Mouse (Mus musculus): ENCODE data around the gene Rap1a. TPM values are rescaled to one million over a fixed set of nuclear protein-coding genes. Genes with fewer than 3 reads are reported as not detected.

Rap1a gene
- polyA plus RNA-seq, 1 experiment from 2014 or later: 222 TPM

- DNase-seq (ENCODE audit: low spot score): no peak
These were observed 83.1 kb downstream of the Rap1a start for GRCm38 (mm10) chr3:105717856-105718555.

GRCm38 (mm10) chr3:105716353-105717000, 84.7 kb downstream of the Rap1a start:
- DNase-seq (ENCODE audit: low spot score): no peak

- no peak for DNase-seq (ENCODE audit: low spot score)
These were observed 86.3 kb downstream of the Rap1a start for GRCm38 (mm10) chr3:105714820-105715167.

GRCm38 (mm10) chr3:105714091-105714819, 86.9 kb downstream of the Rap1a start:
- no peak for DNase-seq (ENCODE audit: low spot score)

GRCm38 (mm10) chr3:105712827-105713226, 88.3 kb downstream of the Rap1a start:
- no peak for DNase-seq (ENCODE audit: low spot score)

- DNase-seq (ENCODE audit: low spot score): no peak
These were observed 89.4 kb downstream of the Rap1a start for GRCm38 (mm10) chr3:105711741-105712140.

- DNase-seq (ENCODE audit: low spot score): no peak
These were observed 90.9 kb downstream of the Rap1a start for GRCm38 (mm10) chr3:105710246-105710645.

- no peak for DNase-seq (ENCODE audit: low spot score)
These were observed 93.5 kb downstream of the Rap1a start for GRCm38 (mm10) chr3:105707590-105707989.

- DNase-seq (ENCODE audit: low spot score): no peak
These were observed 94.6 kb downstream of the Rap1a start for GRCm38 (mm10) chr3:105706366-105707020.

GRCm38 (mm10) chr3:105705561-105705960, 95.6 kb downstream of the Rap1a start:
- no peak for DNase-seq (ENCODE audit: low spot score)

GRCm38 (mm10) chr3:105705061-105705549, 96.0 kb downstream of the Rap1a start:
- peak; percentile 30 for DNase-seq (ENCODE audit: low spot score)

- peak; percentile 91 for DNase-seq (ENCODE audit: low spot score)
These were observed 96.8 kb downstream of the Rap1a start, which contains the start of gene Inka2 for GRCm38 (mm10) chr3:105704031-105705008. Inka2 (plus strand) TSS chr3:105704599.

GRCm38 (mm10) chr3:105703571-105703970, 97.6 kb downstream of the Rap1a start:
- no peak for DNase-seq (ENCODE audit: low spot score)

- DNase-seq (ENCODE audit: low spot score): no peak
These were observed 99.7 kb downstream of the Rap1a start for GRCm38 (mm10) chr3:105701399-105701798.

GRCm38 (mm10) chr3:105700786-105701185, 100.3 kb downstream of the Rap1a start:
- peak; percentile 33 for DNase-seq (ENCODE audit: low spot score)

- DNase-seq (ENCODE audit: low spot score): no peak
These were observed 101.7 kb downstream of the Rap1a start for GRCm38 (mm10) chr3:105699241-105699933.

- DNase-seq (ENCODE audit: low spot score): no peak
These were observed 102.8 kb downstream of the Rap1a start for GRCm38 (mm10) chr3:105698311-105698710.

- DNase-seq (ENCODE audit: low spot score): no peak
These were observed 104.0 kb downstream of the Rap1a start for GRCm38 (mm10) chr3:105697148-105697441.

- no peak for DNase-seq (ENCODE audit: low spot score)
These were observed 104.6 kb downstream of the Rap1a start for GRCm38 (mm10) chr3:105696387-105697147.

Data from thymus, postnatal 0 days (tissue).